Mouse (Mus musculus) heart, postnatal 10 days (tissue): Measurements from ENCODE around the gene Trappc3. TPM values are rescaled to one million over a fixed set of nuclear protein-coding genes. Genes with fewer than 3 reads are reported as not detected.
"Not testable (repeated sequence)": the region's sequence is repeated elsewhere in the genome, so short reads cannot be mapped to it uniquely, and the experiment has no call there.

Experiments used
- DNase-seq, 2 experiments: peaks; one replicate each; pipeline ENCODE4 v3.0.0; 2021
- intact Hi-C: fragments of 180-260 bp; cut with DNase I; formaldehyde crosslinking; loops from one replicate; pipeline ENCODE4 v1.15.1; 2025
- total RNA-seq, 2 experiments: library from RNA; stranded (reverse); gene quantifications; 2 replicates each; pipeline ENCODE4 v1.2.3; 2021

Gene Trappc3
- total RNA-seq, result 10 to 100 TPM; 50.8 to 54.0 TPM

GRCm38 (mm10) chr4:126262119-126262807 lies at the start of gene Trappc3:
Gene Trappc3, plus strand, starts transcription at chr4:126262325.
- intact Hi-C loops, result loop anchor here (1.0 to 5.0 kb wide), 3 partner anchors 35 to 175 kb away; no protein-coding TSS in a partner anchor
- peak; percentile 100 for DNase-seq

- intact Hi-C loops, result no loop called here
- peak in 1 of 2 experiments; percentile 52 for DNase-seq
Observed at GRCm38 (mm10) chr4:126217771-126218170, 44.4 kb upstream of the Trappc3 start.

GRCm38 (mm10) chr4:126219540-126219939 lies 42.6 kb upstream of the Trappc3 start:
- DNase-seq, intact Hi-C loops: not testable (repeated sequence)

GRCm38 (mm10) chr4:126220045-126220444 lies 42.1 kb upstream of the Trappc3 start:
- intact Hi-C loops, result no loop called here

GRCm38 (mm10) chr4:126222631-126223030 lies 39.5 kb upstream of the Trappc3 start:
- no peak for DNase-seq
- intact Hi-C loops, result no loop called here

More at GRCm38 (mm10) chr4:126220045-126220444, 42.1 kb upstream of the Trappc3 start:
- no peak for DNase-seq

GRCm38 (mm10) chr4:126226640-126227039 lies 35.5 kb upstream of the Trappc3 start:
- intact Hi-C loops, result loop anchor here (1.0 to 2.0 kb wide), 3 partner anchors 36 to 83 kb away; partner anchors contain the start of gene Trappc3

GRCm38 (mm10) chr4:126227077-126227761 lies 34.9 kb upstream of the Trappc3 start:
- intact Hi-C loops, result loop anchor here (1.0 to 2.0 kb wide), 3 partner anchors 35 to 82 kb away; partner anchors contain the start of gene Trappc3
- DNase-seq, result peak; percentile 94 to 98

More at GRCm38 (mm10) chr4:126226640-126227039, 35.5 kb upstream of the Trappc3 start:
- DNase-seq, result no peak

GRCm38 (mm10) chr4:126228144-126228543 lies 34.0 kb upstream of the Trappc3 start:
- DNase-seq, result no peak
- intact Hi-C loops, result no loop called here

GRCm38 (mm10) chr4:126229900-126230299 lies 32.2 kb upstream of the Trappc3 start:
- DNase-seq, result no peak
- intact Hi-C loops, result no loop called here

- intact Hi-C loops, result no loop called here
- no peak for DNase-seq
Observed at GRCm38 (mm10) chr4:126233676-126234308, 28.3 kb upstream of the Trappc3 start.

GRCm38 (mm10) chr4:126234496-126235175 lies 27.5 kb upstream of the Trappc3 start:
- intact Hi-C loops, result no loop called here
- no peak for DNase-seq

- intact Hi-C loops, result no loop called here
- no peak for DNase-seq
Observed at GRCm38 (mm10) chr4:126235191-126235590, 26.9 kb upstream of the Trappc3 start.

- intact Hi-C loops, result no loop called here
- peak in 1 of 2 experiments; percentile 44 for DNase-seq
Observed at GRCm38 (mm10) chr4:126236467-126237280, 25.5 kb upstream of the Trappc3 start.

- intact Hi-C loops, result no loop called here
- peak; percentile 77 for DNase-seq
Observed at GRCm38 (mm10) chr4:126237721-126238242, 24.3 kb upstream of the Trappc3 start.

- intact Hi-C loops, result loop anchor here (2.0 kb wide), 1 partner anchor 15 kb away; no protein-coding TSS in a partner anchor
- no peak for DNase-seq
Observed at GRCm38 (mm10) chr4:126239862-126240475, 22.2 kb upstream of the Trappc3 start.

GRCm38 (mm10) chr4:126241956-126242355 lies 20.2 kb upstream of the Trappc3 start:
- intact Hi-C loops, result loop anchor here (2.0 kb wide), 1 partner anchor 13 kb away; no protein-coding TSS in a partner anchor
- peak in 1 of 2 experiments; percentile 39 for DNase-seq

GRCm38 (mm10) chr4:126242510-126242909 lies 19.6 kb upstream of the Trappc3 start:
- peak; percentile 50 to 70 for DNase-seq
- intact Hi-C loops, result no loop called here

GRCm38 (mm10) chr4:126246202-126246889 lies 15.8 kb upstream of the Trappc3 start:
- intact Hi-C loops, result no loop called here
- peak in 1 of 2 experiments; percentile 7 for DNase-seq
